Mouse (Mus musculus) liver, embryonic 16.5 days (tissue): ENCODE data around the gene Il1r1. TPM values are rescaled to one million over a fixed set of nuclear protein-coding genes. Genes with fewer than 3 reads are reported as not detected.

Experiments
- ATAC-seq: fragments of 200-750 bp; cut with Nextera tagmentation; 2 replicates; pipeline ENCODE4 v1.8.0; 2017; ENCODE audit warnings: low read depth, mild to moderate bottlenecking, moderate number of reproducible peaks, moderate library complexity
- H3K27ac ChIP-seq: fragments of 300-500 bp; sonication (generic); 2 replicates; pipeline ENCODE4 v1.5.1; 2014; ENCODE audit warnings: mild to moderate bottlenecking, low read length
- H3K27me3 ChIP-seq: fragments of 300-500 bp; sonication (generic); 2 replicates; pipeline ENCODE4 v1.6.1; 2014; ENCODE audit warnings: low read depth, low read length, mixed read lengths; ENCODE audit not compliant: control insufficient read depth, insufficient read depth
- H3K36me3 ChIP-seq: fragments of 300-500 bp; sonication (generic); 2 replicates; pipeline ENCODE4 v1.6.1; 2014; ENCODE audit warnings: mild to moderate bottlenecking; ENCODE audit not compliant: control insufficient read depth, insufficient read depth
- H3K4me1 ChIP-seq: fragments of 300-500 bp; sonication (generic); 2 replicates; pipeline ENCODE4 v1.6.1; 2014; ENCODE audit warnings: low read depth, low read length, mixed read lengths; ENCODE audit not compliant: control insufficient read depth
- H3K4me2 ChIP-seq: fragments of 300-500 bp; sonication (generic); 2 replicates; pipeline ENCODE4 v1.6.1; 2014; ENCODE audit warnings: low read depth, low read length, mixed read lengths
- H3K4me3 ChIP-seq: fragments of 300-500 bp; sonication (generic); 2 replicates; pipeline ENCODE4 v1.5.1; 2014; ENCODE audit warnings: low read depth, mild to moderate bottlenecking, low read length
- H3K9ac ChIP-seq: fragments of 300-500 bp; sonication (generic); 2 replicates; pipeline ENCODE4 v1.6.1; 2014; ENCODE audit warnings: low read depth, low read length
- H3K9me3 ChIP-seq: fragments of 300-500 bp; sonication (generic); replicated peaks from 2 replicates; pipeline ENCODE4 v1.6.1; 2016; ENCODE audit warnings: low read length; ENCODE audit not compliant: control insufficient read depth
- WGBS: fragments of 180-500 bp; shearing (Covaris S2); extraction: QIAGEN DNeasy Blood & Tissue Kit; methylation state at CpG from one replicate; pipeline ENCODE4 v1.1.7; 2014; ENCODE audit not compliant: insufficient replicate concordance; 5-methylcytosine and 5-hydroxymethylcytosine counted together
- polyA plus RNA-seq: library from polyadenylated mRNA; unstranded; fragments of >200 nt; fragmentation: Nextera tagmentation; extraction: Ambion mirVana; gene quantifications from 2 replicates; pipeline ENCODE4 v1.2.1, GENCODE M21; 2015

Gene Il1r1
- polyA plus RNA-seq, result 7.2 and 8.4 TPM in 2 replicates

DNA sequence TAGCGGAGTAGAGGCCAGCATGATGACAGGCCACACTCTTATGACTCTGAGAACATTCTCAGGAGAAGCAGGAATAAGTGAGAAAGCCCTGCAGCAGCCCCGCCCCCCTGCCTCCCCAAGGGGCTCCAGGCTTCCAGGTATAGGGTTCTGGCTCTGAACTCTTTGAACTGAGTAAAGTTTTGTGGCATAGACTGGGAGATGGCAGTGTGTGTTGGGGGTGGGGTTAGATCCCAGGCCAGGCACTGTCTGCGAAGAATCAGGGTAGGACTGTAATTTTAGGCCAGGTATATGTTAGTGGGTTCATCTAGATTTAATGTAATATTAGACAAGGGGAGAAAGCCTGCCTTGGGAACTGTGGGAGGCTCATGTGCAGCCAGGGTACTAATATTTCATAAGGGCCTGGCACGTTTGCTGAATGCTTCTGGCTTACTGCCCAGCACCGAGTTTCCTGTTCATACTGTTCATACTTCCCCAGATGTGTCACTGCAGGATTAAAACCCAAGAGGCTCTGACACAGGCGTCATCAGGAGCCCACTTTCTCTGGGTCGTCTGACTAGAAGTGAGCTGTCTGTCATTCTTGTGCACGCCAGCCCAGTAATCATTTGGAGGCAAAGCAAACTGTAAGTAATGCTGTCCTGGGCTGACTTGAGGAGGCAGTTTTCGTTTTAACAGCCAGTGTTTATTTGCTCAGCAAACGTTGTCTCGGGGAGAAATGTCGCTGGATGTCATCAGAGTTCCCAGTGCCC lies at the start of gene Il1r1:
TSS of gene Il1r1 (plus strand) at position 542 of the 746 bp plus-strand sequence.
- WGBS, result 39% methylated on average over 12 of the region's 12 CpGs
- no peaks in the 10 kb centered on the region for H3K27me3 ChIP-seq
- peak within 1 kb of the TSS; percentile 26; the same call in 1 of the 2 replicates for H3K4me2 ChIP-seq
- H3K36me3 ChIP-seq, result no peaks in the 10 kb centered on the region
- H3K4me1 ChIP-seq, result peaks cover 22% of the 10 kb centered on the region
- peak; percentile 43 for ATAC-seq
- H3K4me3 ChIP-seq, result peak within 1 kb of the TSS; percentile 20; the same call in 1 of the 2 replicates
- H3K27ac ChIP-seq, result peak within 1 kb of the TSS; percentile 41; the same call in 1 of the 2 replicates
- H3K9me3 ChIP-seq, result no peaks in the 10 kb centered on the region
- peak within 1 kb of the TSS; percentile 22; the same call in 1 of the 2 replicates for H3K9ac ChIP-seq

DNA sequence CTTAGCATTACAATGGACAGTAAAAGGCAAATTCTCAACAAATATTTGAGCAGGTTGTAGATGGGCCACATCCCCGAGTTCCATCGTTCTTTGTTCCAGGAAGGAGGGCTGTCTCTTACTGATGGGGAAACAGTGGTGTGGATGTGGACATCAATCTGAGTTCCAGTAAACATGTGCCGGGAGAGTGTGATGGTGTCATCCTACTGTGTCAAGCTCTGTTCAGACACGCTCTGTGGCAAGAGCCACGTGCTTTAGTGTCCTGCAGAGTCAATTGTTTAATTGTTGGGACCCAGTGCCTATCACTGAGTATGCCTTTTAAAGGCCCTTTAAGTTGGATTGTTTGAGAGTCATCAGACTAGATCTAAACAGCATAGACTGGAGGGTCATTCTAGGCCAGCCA lies 49.8 kb upstream of the Il1r1 start:
- Histone ChIP-seq H3K4me3 (no peak overlapping the region), H3K4me1 (no peaks in the 10 kb centered on the region), H3K9ac (no peak overlapping the region), H3K9me3 (no peaks in the 10 kb centered on the region), H3K27ac (no peak overlapping the region; the same call in 1 of the 2 replicates), H3K27me3 (no peaks in the 10 kb centered on the region), H3K4me2 (no peak overlapping the region), H3K36me3 (no peaks in the 10 kb centered on the region)
- 65% methylated on average over 5 of the region's 5 CpGs for WGBS
- ATAC-seq, result no peak

GRCm38 (mm10) chr1:40175797-40176196 lies 49.1 kb upstream of the Il1r1 start:
- H3K4me3 ChIP-seq, result no peak overlapping the region
- no peak overlapping the region for H3K9ac ChIP-seq
- no peaks in the 10 kb centered on the region for H3K9me3 ChIP-seq
- no peaks in the 10 kb centered on the region for H3K4me1 ChIP-seq
- WGBS, result 42% methylated on average over 1 of the region's 1 CpGs
- H3K27ac ChIP-seq, result peak overlapping the region; percentile 43; the same call in 1 of the 2 replicates
- no peak overlapping the region for H3K4me2 ChIP-seq
- ATAC-seq, result peak; percentile 81
- H3K36me3 ChIP-seq, result no peaks in the 10 kb centered on the region
- H3K27me3 ChIP-seq, result no peaks in the 10 kb centered on the region

GRCm38 (mm10) chr1:40179031-40179430 lies 45.8 kb upstream of the Il1r1 start:
- Histone ChIP-seq H3K4me1 (no peaks in the 10 kb centered on the region), H3K4me3 (no peak overlapping the region), H3K9ac (no peak overlapping the region), H3K27ac (no peak overlapping the region), H3K27me3 (no peaks in the 10 kb centered on the region), H3K36me3 (no peaks in the 10 kb centered on the region), H3K9me3 (no peaks in the 10 kb centered on the region), H3K4me2 (no peak overlapping the region)
- ATAC-seq, result no peak
- WGBS, result 54% methylated on average over 4 of the region's 4 CpGs

- H3K9ac ChIP-seq, result no peak overlapping the region
- H3K27ac ChIP-seq, result no peak overlapping the region
- H3K27me3 ChIP-seq, result no peaks in the 10 kb centered on the region
- WGBS, result 29% methylated on average over 1 of the region's 1 CpGs
- no peaks in the 10 kb centered on the region for H3K36me3 ChIP-seq
- peak; percentile 27; the same call in 1 of the 2 replicates for ATAC-seq
- no peaks in the 10 kb centered on the region for H3K4me1 ChIP-seq
- H3K4me3 ChIP-seq, result no peak overlapping the region
- no peak overlapping the region for H3K4me2 ChIP-seq
- no peaks in the 10 kb centered on the region for H3K9me3 ChIP-seq
These were observed 45.4 kb upstream of the Il1r1 start for GRCm38 (mm10) chr1:40179493-40179892.

- H3K36me3 ChIP-seq, result no peaks in the 10 kb centered on the region
- no peak overlapping the region for H3K4me2 ChIP-seq
- H3K4me3 ChIP-seq, result no peak overlapping the region
- H3K9me3 ChIP-seq, result no peaks in the 10 kb centered on the region
- WGBS, result 59% methylated on average over 2 of the region's 2 CpGs
- no peak overlapping the region for H3K27ac ChIP-seq
- no peak overlapping the region for H3K9ac ChIP-seq
- no peaks in the 10 kb centered on the region for H3K27me3 ChIP-seq
- H3K4me1 ChIP-seq, result no peaks in the 10 kb centered on the region
- no peak for ATAC-seq
These were observed 44.0 kb upstream of the Il1r1 start for GRCm38 (mm10) chr1:40180861-40181260.

DNA sequence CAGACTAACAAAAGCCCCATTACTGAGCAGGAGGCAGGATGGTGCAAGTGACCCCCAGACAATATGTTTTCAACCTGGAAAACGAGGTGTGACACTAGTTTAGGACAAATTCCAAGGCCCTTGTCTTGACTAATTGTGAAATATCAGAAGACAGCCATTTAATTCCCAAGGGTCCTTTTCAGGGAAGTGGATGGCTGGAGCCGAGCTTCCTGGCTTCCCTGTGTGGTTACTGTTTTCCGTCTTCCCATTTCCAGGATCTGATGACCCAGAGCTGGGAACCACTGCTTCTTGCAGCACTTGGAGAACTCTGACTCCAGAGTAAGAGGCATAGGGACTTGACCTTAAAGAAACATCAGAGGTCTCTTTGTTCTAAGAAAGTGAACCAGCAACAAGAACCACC lies 43.2 kb upstream of the Il1r1 start:
- H3K9me3 ChIP-seq, result no peaks in the 10 kb centered on the region
- H3K4me1 ChIP-seq, result no peaks in the 10 kb centered on the region
- ATAC-seq, result no peak
- no peak overlapping the region for H3K4me3 ChIP-seq
- H3K27me3 ChIP-seq, result no peaks in the 10 kb centered on the region
- no peaks in the 10 kb centered on the region for H3K36me3 ChIP-seq
- no peak overlapping the region for H3K4me2 ChIP-seq
- H3K27ac ChIP-seq, result no peak overlapping the region
- 33% methylated on average over 3 of the region's 3 CpGs for WGBS
- no peak overlapping the region for H3K9ac ChIP-seq

GRCm38 (mm10) chr1:40183410-40183809 lies 41.5 kb upstream of the Il1r1 start:
- H3K27ac ChIP-seq, result no peak overlapping the region
- H3K9me3 ChIP-seq, result no peaks in the 10 kb centered on the region
- no peak overlapping the region for H3K4me2 ChIP-seq
- no peak overlapping the region for H3K9ac ChIP-seq
- H3K4me1 ChIP-seq, result no peaks in the 10 kb centered on the region
- no peaks in the 10 kb centered on the region for H3K27me3 ChIP-seq
- no peak for ATAC-seq
- H3K4me3 ChIP-seq, result no peak overlapping the region
- H3K36me3 ChIP-seq, result no peaks in the 10 kb centered on the region

DNA sequence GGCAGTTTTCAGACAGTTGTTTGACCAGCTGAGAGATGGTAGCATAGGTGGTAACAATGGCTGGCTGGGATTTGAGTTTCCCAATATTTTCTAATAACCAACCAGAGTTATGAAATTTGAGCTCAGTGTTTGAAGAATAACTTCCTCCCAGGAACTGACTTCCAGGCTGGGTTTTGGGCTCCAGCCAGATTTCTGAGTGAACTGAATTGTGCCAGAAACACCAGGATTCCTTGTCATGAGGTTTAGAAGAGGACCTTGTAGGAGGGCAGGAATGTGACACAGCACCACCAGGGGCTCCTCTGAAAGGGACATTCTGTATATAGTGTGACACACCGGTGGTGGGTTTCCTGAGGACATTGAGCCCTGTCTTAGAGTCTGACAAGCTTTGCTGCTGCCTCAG lies 36.9 kb upstream of the Il1r1 start:
- no peaks in the 10 kb centered on the region for H3K4me1 ChIP-seq
- no peak overlapping the region for H3K27ac ChIP-seq
- no peak overlapping the region for H3K4me2 ChIP-seq
- 54% methylated on average over 1 of the region's 1 CpGs for WGBS
- no peak overlapping the region for H3K4me3 ChIP-seq
- H3K36me3 ChIP-seq, result no peaks in the 10 kb centered on the region
- no peak overlapping the region for H3K9ac ChIP-seq
- ATAC-seq, result no peak
- no peaks in the 10 kb centered on the region for H3K27me3 ChIP-seq
- no peaks in the 10 kb centered on the region for H3K9me3 ChIP-seq
